Mouse (Mus musculus) ES-E14 (cell line): ENCODE data around the gene Tnks2. TPM values are rescaled to one million over a fixed set of nuclear protein-coding genes. Genes with fewer than 3 reads are reported as not detected.

ENCODE experiments used
- DNase-seq: peaks from one replicate; pipeline ENCODE4 v3.0.0-alpha.2; 2013; ENCODE audit warnings: low read depth, low spot score
- H3K27ac ChIP-seq: 2 replicates; pipeline ENCODE4 v1.5.1; 2012; ENCODE audit warnings: low read depth, mild to moderate bottlenecking, low read length, moderate library complexity, mixed read lengths; ENCODE audit not compliant: poor library complexity, insufficient read depth, severe bottlenecking
- H3K36me3 ChIP-seq: 2 replicates; pipeline ENCODE4 v1.6.1; 2012; ENCODE audit warnings: mild to moderate bottlenecking, low read length, moderate library complexity, mixed read lengths; ENCODE audit not compliant: control insufficient read depth, poor library complexity, insufficient read depth, severe bottlenecking
- H3K4me1 ChIP-seq, 2 experiments: fragments of 150-350 bp in 1 of 2; sonication (generic) in 1 of 2; 2 replicates each; pipeline ENCODE4 v1.6.1; 2012; ENCODE audit warnings: low read length in 2 of 2, mild to moderate bottlenecking in 1 of 2, mixed read lengths in 1 of 2; ENCODE audit not compliant: control insufficient read depth in 2 of 2, insufficient read depth in 2 of 2, poor library complexity in 1 of 2
- H3K4me3 ChIP-seq, 2 experiments: fragments of 150-350 bp in 1 of 2; sonication (generic) in 1 of 2; 2 replicates each; pipeline ENCODE4 v1.5.1; 2012; ENCODE audit warnings: low read length in 2 of 2, low read depth in 1 of 2, mild to moderate bottlenecking in 1 of 2, mixed read lengths in 1 of 2; ENCODE audit not compliant: insufficient read depth in 1 of 2, poor library complexity in 1 of 2, severe bottlenecking in 1 of 2
- H3K9ac ChIP-seq: 2 replicates; pipeline ENCODE4 v1.6.1; 2012; ENCODE audit warnings: low read depth, mild to moderate bottlenecking, low read length, mixed read lengths; ENCODE audit not compliant: poor library complexity, insufficient read depth, severe bottlenecking
- H3K9me3 ChIP-seq: fragments of 150-350 bp; sonication (generic); 2 replicates; pipeline ENCODE4 v1.6.1; 2012; ENCODE audit warnings: low read depth, mild to moderate bottlenecking, low read length; ENCODE audit not compliant: control insufficient read depth, insufficient read depth
- CHD2 ChIP-seq: IDR thresholded peaks from 2 replicates; pipeline ENCODE4 v1.6.1; 2014; ENCODE audit warnings: mild to moderate bottlenecking, low read depth, low read length, inconsistent platforms
- HCFC1 ChIP-seq: IDR thresholded peaks from 2 replicates; pipeline ENCODE4 v1.6.1; 2012; ENCODE audit warnings: low read length, inconsistent platforms, borderline replicate concordance; ENCODE audit not compliant: insufficient read depth
- MAFK ChIP-seq: IDR thresholded peaks from 2 replicates; pipeline ENCODE4 v1.6.1; 2014; ENCODE audit warnings: mild to moderate bottlenecking, low read depth, low read length, inconsistent platforms; ENCODE audit not compliant: insufficient read depth
- ZC3H11A ChIP-seq: IDR thresholded peaks from 2 replicates; pipeline ENCODE4 v1.6.1; 2012; ENCODE audit warnings: low read depth, mild to moderate bottlenecking, inconsistent platforms, low read length, borderline replicate concordance
- ZNF384 ChIP-seq: IDR thresholded peaks from 2 replicates; pipeline ENCODE4 v1.6.1; 2012; ENCODE audit warnings: low read depth, low read length, inconsistent platforms
- in situ Hi-C, 2 experiments: fragments of 600-800 bp; cut with MboI; formaldehyde crosslinking; loops; one replicate each; pipeline ENCODE4 v1.15.1; 2025; ENCODE audit warnings: low sequenced_read_pairs in 2 of 2, inconsistent platforms in 1 of 2; ENCODE audit not compliant: unreplicated experiment in 2 of 2
- total RNA-seq: library from RNA; depleted of rRNA; stranded (reverse); fragments of 300-350 nt; gene quantifications from 2 replicates; pipeline ENCODE4 v1.2.3, GENCODE M21; 2012

Gene Tnks2
- total RNA-seq, 1 experiment, result 289 TPM

DNA sequence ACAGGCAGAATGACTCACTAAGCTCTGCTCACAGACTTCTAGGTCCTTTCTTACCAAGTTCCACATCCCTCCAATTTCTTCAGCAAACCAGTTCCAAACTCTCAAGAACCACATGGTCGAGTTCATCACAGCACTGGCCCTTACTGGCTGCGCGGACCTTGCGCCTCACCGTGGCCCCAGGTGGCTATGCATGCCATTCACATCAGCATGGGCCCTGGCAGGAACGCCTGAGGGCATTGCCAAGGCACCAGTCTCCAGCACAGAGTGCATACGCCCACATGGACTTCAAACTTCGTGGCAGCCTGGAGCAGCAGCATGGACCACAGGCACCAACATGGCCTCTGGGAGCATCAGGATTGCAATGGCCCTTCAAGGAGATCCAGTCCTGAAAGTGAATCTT lies 5.7 kb upstream of the Tnks2 start:
- Histone ChIP-seq H3K9ac (no peak overlapping the region), H3K27ac (no peak overlapping the region), H3K4me3 (no peak overlapping the region), H3K36me3 (no peaks in the 10 kb centered on the region), H3K9me3 (no peaks in the 10 kb centered on the region), H3K4me1 (0 out of 4 replicates have a peak, but pooled peaks cover 0 to 2% of the 10 kb centered on the region in 2 experiments)
- TF ChIP-seq ZNF384 (no peak), CHD2 (no peak), ZC3H11A (no peak), HCFC1 (no peak), MAFK (no peak)
- in situ Hi-C loops, result no loop called here
- no peak for DNase-seq

DNA sequence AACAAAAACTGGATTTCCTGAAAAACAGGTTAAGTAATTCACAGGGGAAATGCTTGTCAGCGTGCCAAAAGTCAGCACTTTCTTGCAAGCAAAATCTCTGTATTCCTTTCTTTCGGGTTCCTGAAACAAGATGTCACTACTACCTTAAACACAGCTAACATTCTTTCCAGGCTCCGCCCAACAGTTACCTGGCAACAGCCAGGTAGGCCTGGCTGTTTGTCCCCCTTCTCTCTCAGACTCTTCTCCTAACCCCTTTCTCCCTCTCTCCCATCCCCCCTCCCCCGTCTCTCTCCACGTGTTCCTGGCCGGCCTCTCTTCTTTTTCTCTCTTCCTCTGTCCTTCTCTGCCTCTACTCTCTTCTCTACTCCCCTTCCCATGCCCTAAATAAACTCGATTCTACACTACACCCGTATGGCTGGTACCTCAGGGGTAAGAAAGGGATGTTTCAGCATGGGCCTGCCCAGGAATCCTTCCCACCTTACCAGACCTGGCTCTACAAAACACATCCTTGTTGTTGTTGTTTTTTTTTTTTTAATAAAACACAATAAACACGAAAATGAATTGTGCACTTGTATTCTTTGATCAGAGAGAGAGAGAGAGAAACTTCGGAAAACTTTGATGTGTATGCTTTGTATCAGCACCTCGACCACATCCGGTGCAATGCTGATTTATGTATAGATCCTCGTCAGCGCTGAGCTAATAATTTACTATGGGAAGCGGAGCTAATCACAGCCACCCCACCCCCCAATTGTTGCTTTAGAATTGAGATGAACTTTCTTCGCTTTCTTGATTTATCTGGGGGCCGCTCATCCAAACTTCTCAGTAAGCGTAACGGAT lies 863 bp upstream of the Tnks2 start:
- TF ChIP-seq CHD2 (0 out of 2 replicates have a peak, but pooled peaks have one; percentile 22), MAFK (no peak), ZNF384 (no peak)
- Histone ChIP-seq H3K9ac (peak overlapping the region; percentile 88), H3K4me1 (peaks cover 0 to 5% of the 10 kb centered on the region in 2 experiments; a peak in 2 of 4 replicates), H3K4me3 (peak overlapping the region; percentile 94 to 96), H3K27ac (peak overlapping the region; percentile 78), H3K9me3 (no peaks in the 10 kb centered on the region), H3K36me3 (peaks cover 2% of the 10 kb centered on the region; the same call in 1 of the 2 replicates)
- DNase-seq, result peak; percentile 47
- in situ Hi-C loops, result no loop called here

DNA sequence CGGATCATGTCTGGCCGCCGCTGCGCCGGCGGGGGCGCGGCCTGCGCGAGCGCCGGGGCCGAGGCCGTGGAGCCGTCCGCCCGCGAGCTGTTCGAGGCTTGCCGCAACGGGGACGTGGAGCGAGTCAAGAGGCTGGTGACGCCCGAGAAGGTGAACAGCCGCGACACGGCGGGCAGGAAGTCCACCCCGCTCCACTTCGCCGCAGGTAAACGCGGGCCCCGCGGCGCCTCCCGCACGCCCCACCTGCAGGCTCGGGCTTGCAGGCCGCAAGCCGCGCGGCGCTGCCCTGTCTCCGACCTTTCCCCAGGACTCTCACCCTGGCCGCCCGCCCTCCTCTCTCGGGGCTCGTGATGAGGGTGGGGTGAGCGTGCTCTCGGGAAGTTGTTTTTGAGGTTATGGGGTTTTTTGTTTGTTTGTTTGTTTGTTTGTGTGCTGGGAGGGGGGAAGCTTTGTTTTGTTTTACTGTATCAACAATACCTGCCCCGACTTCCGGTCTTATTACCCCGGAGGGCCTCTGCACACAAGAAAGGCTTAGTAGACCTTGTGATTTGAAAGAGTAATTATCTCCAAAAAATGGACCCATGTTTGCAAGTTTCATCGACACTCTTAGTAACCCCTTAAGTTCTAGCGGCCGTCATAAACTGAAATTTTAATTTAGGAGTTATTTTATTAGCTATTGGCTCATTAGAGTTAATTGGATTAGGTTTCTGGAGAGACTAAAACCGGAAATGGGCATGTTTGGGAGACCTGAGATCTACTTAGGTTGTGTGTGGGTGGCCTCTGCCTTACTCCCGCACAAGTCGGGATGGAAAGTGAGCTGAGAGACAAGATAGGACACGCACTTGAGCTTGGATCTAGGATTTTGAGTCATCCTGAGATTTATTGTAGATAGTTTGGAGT lies 750 bp downstream of the Tnks2 start:
- no peak for DNase-seq
- H3K27ac ChIP-seq, result peak overlapping the region; percentile 87
- TF ChIP-seq ZNF384 (no peak), CHD2 (no peak), HCFC1 (no peak), MAFK (no peak), ZC3H11A (no peak)
- in situ Hi-C loops, result no loop called here
- H3K9me3 ChIP-seq, result no peaks in the 10 kb centered on the region
- H3K36me3 ChIP-seq, result peaks cover 4% of the 10 kb centered on the region
- H3K4me1 ChIP-seq, result peaks cover 0 to 5% of the 10 kb centered on the region in 2 experiments; a peak in 2 of 4 replicates
- H3K9ac ChIP-seq, result peak overlapping the region; percentile 95
- peak overlapping the region; percentile 94 to 96 for H3K4me3 ChIP-seq

DNA sequence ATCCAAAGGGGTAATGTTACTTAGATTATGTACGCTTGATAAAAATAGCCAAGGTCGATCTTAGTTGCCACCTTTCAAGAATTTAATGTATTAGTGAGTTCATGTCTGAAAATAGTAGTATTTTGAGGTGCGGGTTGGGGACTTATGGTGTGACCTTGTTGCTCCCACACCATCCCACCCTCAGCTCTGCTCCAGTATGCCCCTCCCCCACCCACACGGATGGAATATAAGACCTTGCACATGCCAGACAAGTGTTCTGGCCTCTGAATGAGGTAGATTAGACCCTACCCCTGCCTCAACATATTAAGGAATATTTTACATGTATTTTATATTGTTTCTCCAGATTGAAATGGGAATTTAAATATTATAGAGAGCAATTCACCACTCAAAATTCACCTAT lies 2.0 kb downstream of the Tnks2 start:
- Histone ChIP-seq H3K4me3 (peak overlapping the region; percentile 50 to 94), H3K9ac (no peak overlapping the region), H3K36me3 (peaks cover 7% of the 10 kb centered on the region), H3K27ac (no peak overlapping the region), H3K9me3 (no peaks in the 10 kb centered on the region), H3K4me1 (peaks cover 0 to 5% of the 10 kb centered on the region in 2 experiments; a peak in 2 of 4 replicates)
- no peak for DNase-seq
- no peak for TF ChIP-seq ZC3H11A
- TF ChIP-seq ZNF384, result no peak
- TF ChIP-seq MAFK, result no peak
- in situ Hi-C loops, result no loop called here
